Mouse (Mus musculus) neural tube, embryonic 15.5 days (tissue): ENCODE results near the gene Gm10772. TPM values are rescaled to one million over a fixed set of nuclear protein-coding genes. Genes with fewer than 3 reads are reported as not detected.
"Not testable (repeated sequence)": the region's sequence is repeated elsewhere in the genome, so short reads cannot be mapped to it uniquely, and the experiment has no call there.

Source experiments
- ATAC-seq: fragments of 200-750 bp; cut with Nextera tagmentation; 2 replicates; pipeline ENCODE4 v1.8.0; 2017; ENCODE audit warnings: mild to moderate bottlenecking, moderate TSS enrichment, moderate library complexity; ENCODE audit not compliant: low FRiP score
- H3K27ac ChIP-seq: fragments of 300-500 bp; sonication (generic); replicated peaks from 2 replicates; pipeline ENCODE4 v1.5.1; 2015; ENCODE audit warnings: mild to moderate bottlenecking, inconsistent platforms
- H3K27me3 ChIP-seq: fragments of 300-500 bp; sonication (generic); replicated peaks from 2 replicates; pipeline ENCODE4 v1.6.1; 2015; ENCODE audit warnings: inconsistent platforms
- H3K36me3 ChIP-seq: fragments of 300-500 bp; sonication (generic); 2 replicates; pipeline ENCODE4 v1.6.1; 2015; ENCODE audit warnings: inconsistent platforms
- H3K4me1 ChIP-seq: fragments of 300-500 bp; sonication (generic); 2 replicates; pipeline ENCODE4 v1.6.1; 2015; ENCODE audit warnings: inconsistent platforms
- H3K4me2 ChIP-seq: fragments of 300-500 bp; sonication (generic); 2 replicates; pipeline ENCODE4 v1.6.1; 2015; ENCODE audit warnings: inconsistent platforms, mild to moderate bottlenecking, moderate library complexity
- H3K4me3 ChIP-seq: fragments of 300-500 bp; sonication (generic); replicated peaks from 2 replicates; pipeline ENCODE4 v1.5.1; 2015; ENCODE audit warnings: mild to moderate bottlenecking, inconsistent platforms
- H3K9ac ChIP-seq: fragments of 300-500 bp; sonication (generic); replicated peaks from 2 replicates; pipeline ENCODE4 v1.6.1; 2015; ENCODE audit warnings: mild to moderate bottlenecking, inconsistent platforms
- H3K9me3 ChIP-seq: fragments of 300-500 bp; sonication (generic); replicated peaks from 2 replicates; pipeline ENCODE4 v1.6.1; 2016; ENCODE audit warnings: inconsistent platforms
- WGBS: fragments of 180-500 bp; shearing (Covaris S2); methylation state at CpG from one replicate; pipeline ENCODE4 v1.1.7; 2015; ENCODE audit warnings: mixed read lengths; 5-methylcytosine and 5-hydroxymethylcytosine counted together
- polyA plus RNA-seq: library from polyadenylated mRNA; unstranded; fragments of >200 nt; fragmentation: Nextera tagmentation; extraction: Ambion mirVana; gene quantifications from 2 replicates; pipeline ENCODE4 v1.2.1, GENCODE M21; 2015

The Gm10772 gene
- polyA plus RNA-seq: not detected in 2 replicates

- H3K4me1 ChIP-seq, H3K27ac ChIP-seq, H3K36me3 ChIP-seq, H3K9me3 ChIP-seq, H3K4me2 ChIP-seq, H3K9ac ChIP-seq, ATAC-seq, H3K4me3 ChIP-seq, H3K27me3 ChIP-seq: not testable (repeated sequence)
- 92% methylated on average over 2 of the region's 3 CpGs for WGBS
These were observed at the start of gene Gm10772 for GRCm38 (mm10) chr13:66227473-66227872. Gene Gm10772, minus strand, starts transcription at chr13:66227573.

GRCm38 (mm10) chr13:66263914-66264313 is 36.5 kb upstream of the Gm10772 start:
- H3K9ac ChIP-seq, H3K4me1 ChIP-seq, H3K9me3 ChIP-seq, H3K4me2 ChIP-seq, H3K27ac ChIP-seq, H3K4me3 ChIP-seq, ATAC-seq, H3K27me3 ChIP-seq, H3K36me3 ChIP-seq: not testable (repeated sequence)
- WGBS: no CpG with 5 or more reads among the region's 1 CpGs

DNA sequence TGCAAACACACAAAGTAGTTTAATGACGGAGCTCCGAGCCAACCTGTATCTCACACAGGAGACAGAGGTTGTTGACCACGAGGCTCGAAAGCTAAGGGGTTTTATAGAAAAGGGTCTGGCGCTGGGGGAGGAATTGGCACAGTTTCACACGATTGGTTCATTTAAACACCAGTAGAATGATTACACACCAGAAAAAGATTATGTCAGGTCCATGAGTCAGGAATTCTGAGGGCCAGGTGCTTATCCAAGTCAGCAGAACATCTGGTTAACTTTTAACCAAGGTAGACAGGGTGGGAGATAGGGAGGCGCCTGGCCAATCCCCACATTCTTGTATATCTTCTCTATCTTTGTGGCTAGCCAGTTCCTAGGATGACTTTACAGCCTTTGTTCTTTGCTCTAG is 35.8 kb upstream of the Gm10772 start:
- not testable (repeated sequence) for H3K36me3 ChIP-seq, H3K27ac ChIP-seq, H3K27me3 ChIP-seq, H3K4me3 ChIP-seq, H3K4me1 ChIP-seq, H3K9me3 ChIP-seq, H3K9ac ChIP-seq, H3K4me2 ChIP-seq, ATAC-seq
- WGBS: 92% methylated on average over 4 of the region's 7 CpGs

- Histone ChIP-seq H3K27ac (no peak overlapping the region), H3K4me2 (no peak overlapping the region), H3K27me3 (no peaks in the 10 kb centered on the region), H3K9me3 (no peaks in the 10 kb centered on the region), H3K36me3 (no peaks in the 10 kb centered on the region), H3K4me3 (no peak overlapping the region), H3K4me1 (no peaks in the 10 kb centered on the region), H3K9ac (no peak overlapping the region)
- ATAC-seq: no peak
- WGBS: no CpG with 5 or more reads among the region's 11 CpGs
These were observed 13.0 kb downstream of the Gm10772 start for GRCm38 (mm10) chr13:66214349-66214748.

- not testable (repeated sequence) for H3K9ac ChIP-seq, H3K9me3 ChIP-seq, H3K36me3 ChIP-seq, H3K27ac ChIP-seq, H3K4me3 ChIP-seq, H3K4me2 ChIP-seq, H3K4me1 ChIP-seq, ATAC-seq, H3K27me3 ChIP-seq
- WGBS: no CpG with 5 or more reads among the region's 1 CpGs
These were observed 13.6 kb downstream of the Gm10772 start for GRCm38 (mm10) chr13:66213811-66214210.

- H3K4me2 ChIP-seq, H3K9ac ChIP-seq, H3K27me3 ChIP-seq, H3K36me3 ChIP-seq, H3K9me3 ChIP-seq, H3K27ac ChIP-seq, H3K4me1 ChIP-seq, ATAC-seq, H3K4me3 ChIP-seq: not testable (repeated sequence)
- WGBS: 93% methylated on average over 5 of the region's 12 CpGs
These were observed 48.2 kb downstream of the Gm10772 start for GRCm38 (mm10) chr13:66179172-66179571.

Other genes starting within 250 kb of the Gm10772 start
- gene Gm10324, start 108.0 kb downstream of the Gm10772 start, polyA plus RNA-seq: not detected in 2 replicates
- gene 2410141K09Rik, start 213.5 kb upstream of the Gm10772 start, polyA plus RNA-seq: not detected in 2 replicates